Mouse (Mus musculus): ENCODE measurements around the gene Gm10644. TPM values are rescaled to one million over a fixed set of nuclear protein-coding genes. Genes with fewer than 3 reads are reported as not detected.

Gm10644 gene
- total and polyA plus RNA-seq, 2 experiments from 2014 or later, result 0.39 to 0.60 TPM

DNA sequence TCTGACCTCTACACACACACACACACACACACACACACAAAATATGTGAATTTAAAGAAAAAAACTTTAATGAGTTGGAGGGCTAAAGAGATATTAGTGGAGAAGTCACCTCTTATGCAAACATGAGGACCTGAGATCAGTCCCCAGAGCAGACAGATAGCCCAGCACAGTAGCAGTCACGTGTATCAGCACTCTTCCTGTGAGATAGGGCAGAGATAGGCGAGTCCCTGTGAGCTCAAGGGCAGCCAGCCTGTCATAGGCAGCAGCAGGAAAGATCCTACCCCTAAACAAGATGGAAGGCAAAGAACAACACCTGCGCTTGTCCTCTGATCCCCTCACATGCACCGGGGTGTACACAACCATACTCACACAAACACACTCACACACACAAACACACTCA is 27.4 kb upstream of the Gm10644 start:
- ATAC-seq (ENCODE audit: low FRiP score) (no peak), DNase-seq (ENCODE audit: low spot score) (no peak)
- Histone ChIP-seq H3K27me3 (ENCODE audit: insufficient read depth, low read length) (no peaks in the 10 kb centered on the region), H3K4me2 (ENCODE audit: low read depth, low read length, poor library complexity, severe bottlenecking) (no peak overlapping the region), H3K9ac (replicated peaks; ENCODE audit: low read length, poor library complexity, severe bottlenecking) (no peak overlapping the region), H3K4me3 (ENCODE audit: low read depth, low read length) (no peak overlapping the region), H3K4me1 (ENCODE audit: insufficient read depth, low read length) (peaks cover 7% of the 10 kb centered on the region; the same call in 1 of the 2 replicates), H3K27ac (ENCODE audit: low read depth, low read length) (no peak overlapping the region), H3K9me3 (ENCODE audit: low read length) (no peaks in the 10 kb centered on the region), H3K36me3 (ENCODE audit: insufficient read depth, low read length) (peaks cover 55% of the 10 kb centered on the region)
- TF ChIP-seq CTCF (IDR thresholded peaks at IDR 0.05), result no peak
- 92% methylated on average over 4 of the region's 4 CpGs for WGBS

DNA sequence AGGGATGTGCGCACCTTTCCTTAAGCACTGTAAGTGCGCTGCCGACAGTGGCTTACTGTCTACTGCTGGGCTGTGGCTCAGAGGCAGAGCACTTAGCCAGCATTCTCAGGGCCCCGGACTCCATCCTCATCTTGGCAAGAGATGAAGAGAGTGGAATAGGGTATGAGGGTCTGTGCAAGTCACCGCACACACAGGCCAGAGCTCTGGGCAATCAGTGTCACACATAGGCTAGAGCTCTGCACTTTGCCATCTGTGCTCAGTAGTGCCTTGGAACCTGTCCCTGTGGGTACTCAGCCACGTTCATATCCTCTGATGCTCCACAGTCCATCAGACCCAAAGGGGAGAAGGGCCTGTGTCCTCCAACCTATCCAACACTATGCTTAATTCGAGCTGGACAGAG is 26.5 kb upstream of the Gm10644 start:
- Histone ChIP-seq H3K36me3 (ENCODE audit: insufficient read depth, low read length) (peaks cover 48% of the 10 kb centered on the region), H3K9ac (replicated peaks; ENCODE audit: low read length, poor library complexity, severe bottlenecking) (no peak overlapping the region), H3K9me3 (ENCODE audit: low read length) (no peaks in the 10 kb centered on the region), H3K27me3 (ENCODE audit: insufficient read depth, low read length) (no peaks in the 10 kb centered on the region), H3K4me1 (ENCODE audit: insufficient read depth, low read length) (peaks cover 16% of the 10 kb centered on the region; the same call in 1 of the 2 replicates), H3K4me3 (ENCODE audit: low read depth, low read length) (no peak overlapping the region), H3K27ac (ENCODE audit: low read depth, low read length) (no peak overlapping the region), H3K4me2 (ENCODE audit: low read depth, low read length, poor library complexity, severe bottlenecking) (no peak overlapping the region)
- TF ChIP-seq CTCF (IDR thresholded peaks at IDR 0.05), result no peak
- WGBS, result 98% methylated on average over 7 of the region's 7 CpGs
- DNase-seq (ENCODE audit: low spot score), result no peak
- no peak for ATAC-seq (ENCODE audit: low FRiP score)

DNA sequence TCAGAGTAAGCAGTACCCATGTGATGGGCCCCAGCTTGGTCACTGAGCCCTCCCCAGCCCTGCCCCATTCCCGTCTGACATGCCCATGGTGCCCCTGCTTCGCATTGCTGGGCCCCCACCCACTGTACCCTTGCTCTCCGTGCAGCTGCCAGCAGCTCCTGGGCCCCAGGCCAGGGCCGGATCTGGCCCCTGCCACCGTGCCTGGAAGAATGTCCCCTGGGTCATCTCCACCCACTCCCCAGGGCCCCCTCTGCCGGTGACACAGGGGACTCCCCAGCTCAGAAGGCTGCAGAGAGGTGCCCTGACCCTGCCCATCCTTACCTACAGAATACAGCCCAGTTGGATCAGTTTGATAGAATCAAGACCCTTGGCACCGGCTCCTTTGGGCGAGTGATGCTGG is 25.8 kb upstream of the Gm10644 start:
- Histone ChIP-seq H3K4me2 (ENCODE audit: low read depth, low read length, poor library complexity, severe bottlenecking) (no peak overlapping the region), H3K4me3 (ENCODE audit: low read depth, low read length) (no peak overlapping the region), H3K27ac (ENCODE audit: low read depth, low read length) (no peak overlapping the region), H3K9me3 (ENCODE audit: low read length) (no peaks in the 10 kb centered on the region), H3K27me3 (ENCODE audit: insufficient read depth, low read length) (no peaks in the 10 kb centered on the region), H3K4me1 (ENCODE audit: insufficient read depth, low read length) (peaks cover 18% of the 10 kb centered on the region; the same call in 1 of the 2 replicates), H3K9ac (replicated peaks; ENCODE audit: low read length, poor library complexity, severe bottlenecking) (no peak overlapping the region), H3K36me3 (ENCODE audit: insufficient read depth, low read length) (peaks cover 41% of the 10 kb centered on the region)
- TF ChIP-seq CTCF (IDR thresholded peaks at IDR 0.05), result no peak
- no peak for DNase-seq (ENCODE audit: low spot score)
- ATAC-seq (ENCODE audit: low FRiP score), result no peak
- 78% methylated on average over 8 of the region's 8 CpGs for WGBS

DNA sequence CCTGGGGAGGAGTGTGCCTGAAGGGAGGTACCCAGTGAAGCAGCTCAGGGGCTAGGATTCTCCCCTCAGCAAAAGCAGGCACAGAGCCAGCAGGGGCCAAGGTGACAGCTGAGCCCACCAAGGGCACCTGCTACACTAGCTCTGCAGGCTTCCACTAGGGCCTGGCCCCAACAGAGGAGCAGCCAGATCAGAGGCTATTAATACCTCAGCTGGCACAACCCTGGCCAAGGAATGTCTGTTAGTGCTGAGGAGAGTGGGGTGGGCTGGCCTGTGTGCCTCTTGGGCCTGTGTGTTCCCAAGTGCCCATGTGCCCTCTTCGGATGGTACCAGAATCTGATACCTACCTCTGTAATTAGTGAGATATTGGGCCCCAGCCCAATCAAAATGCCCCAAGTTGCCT is 25.2 kb upstream of the Gm10644 start:
- H3K9ac ChIP-seq (replicated peaks; ENCODE audit: low read length, poor library complexity, severe bottlenecking), result no peak overlapping the region
- no peak for TF ChIP-seq CTCF (IDR thresholded peaks at IDR 0.05)
- no peak overlapping the region for H3K27ac ChIP-seq (ENCODE audit: low read depth, low read length)
- H3K36me3 ChIP-seq (ENCODE audit: insufficient read depth, low read length), result peaks cover 38% of the 10 kb centered on the region
- no peak for DNase-seq (ENCODE audit: low spot score)
- no peak for ATAC-seq (ENCODE audit: low FRiP score)
- no peak overlapping the region for H3K4me3 ChIP-seq (ENCODE audit: low read depth, low read length)
- H3K4me1 ChIP-seq (ENCODE audit: insufficient read depth, low read length), result peaks cover 18% of the 10 kb centered on the region; the same call in 1 of the 2 replicates
- WGBS, result 92% methylated on average over 1 of the region's 1 CpGs
- H3K4me2 ChIP-seq (ENCODE audit: low read depth, low read length, poor library complexity, severe bottlenecking), result no peak overlapping the region
- no peaks in the 10 kb centered on the region for H3K9me3 ChIP-seq (ENCODE audit: low read length)
- H3K27me3 ChIP-seq (ENCODE audit: insufficient read depth, low read length), result no peaks in the 10 kb centered on the region

DNA sequence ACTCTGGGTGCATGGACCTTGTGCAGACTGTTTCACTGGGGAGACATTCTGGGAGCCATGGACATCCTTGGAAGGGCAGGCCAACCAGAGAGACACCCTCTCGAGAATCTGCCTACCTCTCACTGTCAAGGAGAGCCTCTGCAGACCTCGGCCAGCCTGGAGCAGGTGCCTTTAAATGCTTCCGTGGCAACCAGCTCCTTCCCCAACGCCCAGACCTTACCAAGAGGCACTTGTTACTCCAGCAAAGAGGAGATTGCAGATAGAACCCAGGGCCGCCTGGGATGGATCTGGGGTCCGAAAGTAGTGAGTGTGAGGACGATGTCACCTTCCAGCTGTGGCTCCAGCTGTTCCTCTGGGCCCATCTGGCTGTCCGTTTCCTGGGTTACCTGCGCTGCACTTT is 23.2 kb upstream of the Gm10644 start:
- no peak for ATAC-seq (ENCODE audit: low FRiP score)
- Histone ChIP-seq H3K4me1 (ENCODE audit: insufficient read depth, low read length) (peaks cover 22% of the 10 kb centered on the region; the same call in 1 of the 2 replicates), H3K27ac (ENCODE audit: low read depth, low read length) (no peak overlapping the region), H3K9ac (replicated peaks; ENCODE audit: low read length, poor library complexity, severe bottlenecking) (0 out of 2 replicates have a peak overlapping the region, but pooled peaks have one; percentile 8), H3K4me2 (ENCODE audit: low read depth, low read length, poor library complexity, severe bottlenecking) (no peak overlapping the region), H3K27me3 (ENCODE audit: insufficient read depth, low read length) (no peaks in the 10 kb centered on the region), H3K9me3 (ENCODE audit: low read length) (no peaks in the 10 kb centered on the region), H3K36me3 (ENCODE audit: insufficient read depth, low read length) (peaks cover 29% of the 10 kb centered on the region), H3K4me3 (ENCODE audit: low read depth, low read length) (no peak overlapping the region)
- no peak for DNase-seq (ENCODE audit: low spot score)
- whole genome bisulfite sequencing, result 70% methylated on average over 9 of the region's 9 CpGs
- no peak for TF ChIP-seq CTCF (IDR thresholded peaks at IDR 0.05)

DNA sequence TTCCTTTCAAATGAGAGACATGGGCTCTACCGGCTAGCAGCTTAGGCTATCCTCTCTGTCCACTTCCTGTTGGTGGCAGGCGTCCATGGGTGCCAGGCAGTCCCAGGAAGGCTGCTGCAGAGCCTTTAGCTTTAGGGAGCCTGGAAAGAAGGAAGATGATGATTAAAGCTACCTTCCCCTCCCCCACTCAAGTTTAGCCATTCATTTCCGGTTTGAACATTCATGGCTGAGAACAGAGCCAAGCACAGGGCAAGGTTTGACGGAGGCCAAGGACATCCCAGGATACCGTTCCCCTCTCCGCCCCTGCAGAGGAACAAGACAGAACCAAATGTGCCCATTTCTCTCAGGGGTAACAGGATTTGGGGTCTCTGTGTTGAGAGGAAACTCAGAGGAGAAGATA is 22.6 kb upstream of the Gm10644 start:
- Histone ChIP-seq H3K9ac (replicated peaks; ENCODE audit: low read length, poor library complexity, severe bottlenecking) (0 out of 2 replicates have a peak overlapping the region, but pooled peaks have one; percentile 8), H3K9me3 (ENCODE audit: low read length) (no peaks in the 10 kb centered on the region), H3K4me1 (ENCODE audit: insufficient read depth, low read length) (peaks cover 22% of the 10 kb centered on the region; the same call in 1 of the 2 replicates), H3K36me3 (ENCODE audit: insufficient read depth, low read length) (peaks cover 29% of the 10 kb centered on the region), H3K27me3 (ENCODE audit: insufficient read depth, low read length) (no peaks in the 10 kb centered on the region), H3K27ac (ENCODE audit: low read depth, low read length) (no peak overlapping the region), H3K4me3 (ENCODE audit: low read depth, low read length) (no peak overlapping the region), H3K4me2 (ENCODE audit: low read depth, low read length, poor library complexity, severe bottlenecking) (no peak overlapping the region)
- DNase-seq (ENCODE audit: low spot score) (no peak), ATAC-seq (ENCODE audit: low FRiP score) (no peak)
- WGBS, result 67% methylated on average over 6 of the region's 6 CpGs
- no peak for TF ChIP-seq CTCF (IDR thresholded peaks at IDR 0.05)

Data from midbrain, postnatal 0 days (tissue).